Mouse (Mus musculus): ENCODE measurements around the gene Rftn1. TPM values are rescaled to one million over a fixed set of nuclear protein-coding genes. Genes with fewer than 3 reads are reported as not detected.

The Rftn1 gene
- polyA plus RNA-seq, 1 experiment from 2014 or later, result 9.4 TPM

GRCm38 (mm10) chr17:50169946-50170427, 20.5 kb downstream of the Rftn1 start:
- Histone ChIP-seq H3K9ac (replicated peaks) (no peak overlapping the region), H3K9me3 (peaks cover 13% of the 10 kb centered on the region), H3K27me3 (no peaks in the 10 kb centered on the region), H3K36me3 (no peaks in the 10 kb centered on the region), H3K4me2 (no peak overlapping the region), H3K4me1 (replicated peaks) (peaks cover 16% of the 10 kb centered on the region; the same call in 1 of the 2 replicates), H3K4me3 (replicated peaks) (no peak overlapping the region), H3K27ac (no peak overlapping the region)
- no peak for ATAC-seq (ENCODE audit: insufficient number of reproducible peaks, insufficient read depth, low FRiP score, low TSS enrichment, low read depth)
- 56% methylated on average over 7 of the region's 7 CpGs for WGBS

GRCm38 (mm10) chr17:50160904-50161805, 29.3 kb downstream of the Rftn1 start:
- no peak for ATAC-seq (ENCODE audit: insufficient number of reproducible peaks, insufficient read depth, low FRiP score, low TSS enrichment, low read depth)
- Histone ChIP-seq H3K27ac (no peak overlapping the region), H3K4me2 (no peak overlapping the region), H3K9me3 (peaks cover 15% of the 10 kb centered on the region), H3K27me3 (no peaks in the 10 kb centered on the region), H3K4me3 (replicated peaks) (no peak overlapping the region), H3K36me3 (0 out of 2 replicates have a peak, but pooled peaks cover 9% of the 10 kb centered on the region), H3K9ac (replicated peaks) (no peak overlapping the region), H3K4me1 (replicated peaks) (0 out of 2 replicates have a peak, but pooled peaks cover 6% of the 10 kb centered on the region)
- 78% methylated on average over 20 of the region's 20 CpGs for WGBS

GRCm38 (mm10) chr17:50160357-50160756, 30.1 kb downstream of the Rftn1 start:
- 80% methylated on average over 6 of the region's 6 CpGs for WGBS
- peaks cover 12% of the 10 kb centered on the region for H3K9me3 ChIP-seq
- H3K36me3 ChIP-seq, result 0 out of 2 replicates have a peak, but pooled peaks cover 9% of the 10 kb centered on the region
- H3K4me3 ChIP-seq (replicated peaks), result no peak overlapping the region
- no peak overlapping the region for H3K9ac ChIP-seq (replicated peaks)
- 0 out of 2 replicates have a peak, but pooled peaks cover 6% of the 10 kb centered on the region for H3K4me1 ChIP-seq (replicated peaks)
- no peaks in the 10 kb centered on the region for H3K27me3 ChIP-seq
- no peak overlapping the region for H3K27ac ChIP-seq
- ATAC-seq (ENCODE audit: insufficient number of reproducible peaks, insufficient read depth, low FRiP score, low TSS enrichment, low read depth), result no peak
- H3K4me2 ChIP-seq, result no peak overlapping the region

GRCm38 (mm10) chr17:50159816-50160215, 30.7 kb downstream of the Rftn1 start:
- Histone ChIP-seq H3K36me3 (0 out of 2 replicates have a peak, but pooled peaks cover 9% of the 10 kb centered on the region), H3K4me2 (no peak overlapping the region), H3K27ac (no peak overlapping the region), H3K4me3 (replicated peaks) (no peak overlapping the region), H3K27me3 (no peaks in the 10 kb centered on the region), H3K4me1 (replicated peaks) (0 out of 2 replicates have a peak, but pooled peaks cover 6% of the 10 kb centered on the region), H3K9me3 (peaks cover 7% of the 10 kb centered on the region), H3K9ac (replicated peaks) (no peak overlapping the region)
- 89% methylated on average over 6 of the region's 6 CpGs for WGBS
- no peak for ATAC-seq (ENCODE audit: insufficient number of reproducible peaks, insufficient read depth, low FRiP score, low TSS enrichment, low read depth)

- ATAC-seq (ENCODE audit: insufficient number of reproducible peaks, insufficient read depth, low FRiP score, low TSS enrichment, low read depth), result no peak
- Histone ChIP-seq H3K27ac (no peak overlapping the region), H3K9me3 (no peaks in the 10 kb centered on the region), H3K4me2 (no peak overlapping the region), H3K36me3 (no peaks in the 10 kb centered on the region), H3K4me1 (replicated peaks) (0 out of 2 replicates have a peak, but pooled peaks cover 6% of the 10 kb centered on the region), H3K27me3 (no peaks in the 10 kb centered on the region), H3K9ac (replicated peaks) (no peak overlapping the region), H3K4me3 (replicated peaks) (no peak overlapping the region)
- WGBS, result 83% methylated on average over 6 of the region's 6 CpGs
Measured at GRCm38 (mm10) chr17:50158565-50158964, 31.9 kb downstream of the Rftn1 start.

- WGBS, result 87% methylated on average over 15 of the region's 15 CpGs
- Histone ChIP-seq H3K4me2 (no peak overlapping the region), H3K9ac (replicated peaks) (no peak overlapping the region), H3K9me3 (no peaks in the 10 kb centered on the region), H3K36me3 (no peaks in the 10 kb centered on the region), H3K4me1 (replicated peaks) (0 out of 2 replicates have a peak, but pooled peaks cover 6% of the 10 kb centered on the region), H3K27ac (no peak overlapping the region), H3K4me3 (replicated peaks) (no peak overlapping the region), H3K27me3 (no peaks in the 10 kb centered on the region)
- ATAC-seq (ENCODE audit: insufficient number of reproducible peaks, insufficient read depth, low FRiP score, low TSS enrichment, low read depth), result no peak
Measured at GRCm38 (mm10) chr17:50157190-50158150, 33.0 kb downstream of the Rftn1 start.

- Histone ChIP-seq H3K4me3 (replicated peaks) (no peak overlapping the region), H3K9ac (replicated peaks) (no peak overlapping the region), H3K27ac (no peak overlapping the region), H3K36me3 (no peaks in the 10 kb centered on the region), H3K4me2 (no peak overlapping the region), H3K4me1 (replicated peaks) (0 out of 2 replicates have a peak, but pooled peaks cover 3% of the 10 kb centered on the region), H3K9me3 (no peaks in the 10 kb centered on the region), H3K27me3 (no peaks in the 10 kb centered on the region)
- no peak for ATAC-seq (ENCODE audit: insufficient number of reproducible peaks, insufficient read depth, low FRiP score, low TSS enrichment, low read depth)
- WGBS, result 90% methylated on average over 5 of the region's 5 CpGs
Measured at GRCm38 (mm10) chr17:50152085-50152484, 38.4 kb downstream of the Rftn1 start.

GRCm38 (mm10) chr17:50151208-50151723, 39.2 kb downstream of the Rftn1 start:
- H3K9me3 ChIP-seq, result no peaks in the 10 kb centered on the region
- H3K36me3 ChIP-seq, result no peaks in the 10 kb centered on the region
- no peak overlapping the region for H3K27ac ChIP-seq
- no peaks in the 10 kb centered on the region for H3K27me3 ChIP-seq
- 80% methylated on average over 7 of the region's 7 CpGs for WGBS
- H3K4me3 ChIP-seq (replicated peaks), result no peak overlapping the region
- no peak for ATAC-seq (ENCODE audit: insufficient number of reproducible peaks, insufficient read depth, low FRiP score, low TSS enrichment, low read depth)
- H3K4me2 ChIP-seq, result no peak overlapping the region
- 0 out of 2 replicates have a peak, but pooled peaks cover 3% of the 10 kb centered on the region for H3K4me1 ChIP-seq (replicated peaks)
- H3K9ac ChIP-seq (replicated peaks), result no peak overlapping the region

- Histone ChIP-seq H3K4me3 (replicated peaks) (no peak overlapping the region), H3K4me2 (no peak overlapping the region), H3K9ac (replicated peaks) (no peak overlapping the region), H3K27ac (no peak overlapping the region), H3K9me3 (no peaks in the 10 kb centered on the region), H3K36me3 (no peaks in the 10 kb centered on the region), H3K27me3 (no peaks in the 10 kb centered on the region), H3K4me1 (replicated peaks) (0 out of 2 replicates have a peak, but pooled peaks cover 3% of the 10 kb centered on the region)
- 73% methylated on average over 16 of the region's 16 CpGs for WGBS
- ATAC-seq (ENCODE audit: insufficient number of reproducible peaks, insufficient read depth, low FRiP score, low TSS enrichment, low read depth), result no peak
Measured at GRCm38 (mm10) chr17:50150416-50151207, 39.9 kb downstream of the Rftn1 start.

GRCm38 (mm10) chr17:50149690-50150210, 40.7 kb downstream of the Rftn1 start:
- H3K4me1 ChIP-seq (replicated peaks), result 0 out of 2 replicates have a peak, but pooled peaks cover 3% of the 10 kb centered on the region
- no peak overlapping the region for H3K9ac ChIP-seq (replicated peaks)
- no peak overlapping the region for H3K27ac ChIP-seq
- H3K4me3 ChIP-seq (replicated peaks), result no peak overlapping the region
- ATAC-seq (ENCODE audit: insufficient number of reproducible peaks, insufficient read depth, low FRiP score, low TSS enrichment, low read depth), result no peak
- no peaks in the 10 kb centered on the region for H3K9me3 ChIP-seq
- 71% methylated on average over 14 of the region's 14 CpGs for WGBS
- no peak overlapping the region for H3K4me2 ChIP-seq
- H3K27me3 ChIP-seq, result no peaks in the 10 kb centered on the region
- no peaks in the 10 kb centered on the region for H3K36me3 ChIP-seq

Measured in limb, embryonic 12.5 days (tissue).